Mouse (Mus musculus) small intestine, adult 2 months (tissue): ENCODE measurements around the gene Basp1.

ENCODE experiments used
- CTCF ChIP-seq: fragments of 200-500 bp; IDR thresholded peaks from 2 replicates; pipeline ENCODE4 v1.5.1; 2012; ENCODE audit warnings: low read depth, mild to moderate bottlenecking, control low read depth, inconsistent platforms, low read length, moderate library complexity, mixed read lengths; ENCODE audit not compliant: insufficient replicate concordance, insufficient read length; ENCODE audit errors: extremely low read depth
- POLR2A ChIP-seq: fragments of 200-500 bp; IDR thresholded peaks from 2 replicates; pipeline ENCODE4 v1.6.1; 2012; ENCODE audit warnings: low read depth, mild to moderate bottlenecking, control low read depth, inconsistent platforms, low read length, moderate library complexity

- TF ChIP-seq CTCF: no peak
- TF ChIP-seq POLR2A: no peak
Measured at GRCm38 (mm10) chr15:25365503-25365902, 48.1 kb downstream of the Basp1 start.
